Mouse (Mus musculus): ENCODE data around the gene Gm18596.
"Not testable (repeated sequence)": the region's sequence is repeated elsewhere in the genome, so short reads cannot be mapped to it uniquely, and the experiment has no call there.

Gm18596 gene

DNA sequence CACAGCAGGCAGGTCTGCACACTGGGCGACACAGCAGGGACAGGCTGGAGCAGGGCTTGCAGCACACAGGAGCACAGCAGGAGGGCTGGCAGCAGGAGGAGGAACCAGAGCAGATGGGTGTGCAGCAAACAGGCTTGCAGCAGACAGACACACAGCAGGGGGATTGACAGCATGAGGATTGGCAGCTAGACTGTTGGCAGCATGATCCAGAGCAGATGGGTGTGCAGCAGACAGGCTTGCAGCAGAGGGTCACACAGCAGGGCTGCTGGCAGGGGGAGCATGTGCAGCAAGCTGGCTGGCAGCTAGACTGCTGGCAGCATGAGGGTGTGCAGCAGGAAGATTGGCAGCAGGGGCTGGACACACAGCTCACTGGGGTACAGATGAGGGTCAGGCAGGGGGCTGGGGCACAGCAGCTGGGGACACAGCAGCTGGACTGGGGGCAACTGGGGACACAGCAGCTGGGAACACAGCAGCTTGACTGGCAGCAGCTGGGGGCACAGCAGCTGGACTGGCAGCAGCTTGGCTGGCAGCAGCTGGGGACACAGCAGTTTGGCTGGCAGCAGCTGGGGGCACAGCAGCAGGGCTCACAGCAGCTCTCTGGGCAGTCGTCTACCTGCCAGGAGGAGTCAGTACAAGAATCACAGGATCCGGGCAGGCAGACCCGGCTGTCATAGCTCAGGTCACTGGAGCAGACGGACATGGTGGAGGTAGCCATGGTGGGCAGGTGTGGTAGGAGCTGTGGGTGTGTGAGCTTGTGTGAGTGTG lies at the start of gene Gm18596:
Gm18596 (minus strand) TSS at position 715 of the 765 bp plus-strand sequence.
- DNase-seq (ENCODE audit: low spot score in 2 of 2), result not testable (repeated sequence)

DNA sequence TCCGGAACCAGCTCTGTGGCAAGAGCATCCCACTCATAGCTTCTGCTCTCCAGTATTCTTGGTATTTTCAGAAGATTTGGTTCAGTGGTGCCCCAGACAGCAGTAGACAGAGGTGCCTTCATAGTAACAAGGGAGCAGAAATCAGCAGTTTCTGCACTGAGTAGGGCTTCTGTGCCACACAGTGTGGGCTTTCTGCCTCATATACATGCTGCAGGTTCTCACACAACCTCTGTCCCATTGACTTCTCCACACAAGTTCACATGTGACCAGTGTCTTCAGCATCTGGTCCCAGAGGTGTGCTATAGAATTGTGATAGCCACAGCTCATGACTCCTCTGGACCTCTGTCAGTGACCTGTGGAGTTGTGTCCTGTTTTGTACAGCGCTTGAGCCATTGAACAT lies 46.2 kb upstream of the Gm18596 start:
- no peak for DNase-seq (ENCODE audit: low spot score in 2 of 2)

DNA sequence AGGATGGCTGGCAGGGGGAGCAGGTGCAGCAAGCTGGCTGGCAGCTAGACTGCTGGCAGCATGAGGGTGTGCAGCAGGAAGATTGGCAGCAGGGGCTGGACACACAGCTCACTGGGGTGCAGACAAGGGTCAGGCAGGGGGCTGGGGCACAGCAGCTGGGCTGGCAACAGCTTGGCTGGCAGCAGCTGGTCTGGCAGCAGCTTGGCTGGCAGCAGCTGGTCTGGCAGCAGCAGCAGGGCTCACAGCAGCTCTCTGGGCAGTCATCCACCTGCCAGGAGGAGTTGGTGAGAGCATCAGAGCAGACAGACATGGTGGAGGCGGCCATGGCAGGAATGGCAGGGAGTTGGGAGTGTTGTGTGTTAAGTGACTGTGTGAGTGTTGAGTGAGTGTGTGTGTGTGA lies 45.4 kb upstream of the Gm18596 start, which contains the start of gene Gm7137:
Gm7137 (minus strand) TSS at position 325 of the 400 bp plus-strand sequence.
- DNase-seq (ENCODE audit: low spot score in 2 of 2), result not testable (repeated sequence)

DNA sequence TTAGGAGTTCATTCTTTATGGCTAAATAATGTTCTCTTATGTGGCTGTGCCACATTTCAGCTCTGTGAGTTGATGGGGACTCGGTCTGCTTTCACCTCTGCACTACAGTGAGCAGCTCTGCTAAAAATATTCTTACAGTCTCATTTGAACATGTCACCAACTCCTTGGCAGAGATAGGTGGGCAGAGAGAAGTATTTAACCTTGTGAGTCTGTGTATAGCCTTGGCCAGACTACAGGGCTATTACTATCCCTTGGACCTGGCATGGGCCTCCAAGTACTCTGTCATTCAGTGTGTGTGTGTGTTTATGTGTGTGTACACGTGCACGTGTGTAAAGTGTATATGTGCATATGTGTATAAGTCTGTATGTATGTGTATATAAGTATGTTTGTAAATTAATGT lies 41.0 kb upstream of the Gm18596 start:
- not testable (repeated sequence) for DNase-seq (ENCODE audit: low spot score in 2 of 2)

DNA sequence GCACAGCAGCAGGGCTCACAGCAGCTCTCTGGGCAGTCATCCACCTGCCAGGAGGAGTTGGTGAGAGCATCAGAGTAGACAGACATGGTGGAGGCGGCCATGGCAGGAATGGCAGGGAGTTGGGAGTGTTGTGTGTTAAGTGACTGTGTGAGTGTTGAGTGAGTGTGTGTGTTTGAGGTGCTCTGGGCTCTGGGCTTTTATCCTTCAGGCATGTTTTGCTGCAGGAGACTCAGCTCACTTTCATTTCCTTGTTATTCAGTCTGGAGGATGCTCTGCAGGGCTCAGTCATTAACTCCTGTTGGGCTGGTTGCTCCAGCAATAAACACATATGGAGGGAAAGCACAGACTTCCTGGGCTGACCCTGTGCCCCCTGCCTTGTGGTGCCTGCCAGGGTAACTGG lies 40.0 kb upstream of the Gm18596 start, which contains the start of gene Gm3250:
Gm3250 (minus strand) TSS at position 101 of the 400 bp plus-strand sequence.
- DNase-seq (ENCODE audit: low spot score in 2 of 2), result not testable (repeated sequence)

DNA sequence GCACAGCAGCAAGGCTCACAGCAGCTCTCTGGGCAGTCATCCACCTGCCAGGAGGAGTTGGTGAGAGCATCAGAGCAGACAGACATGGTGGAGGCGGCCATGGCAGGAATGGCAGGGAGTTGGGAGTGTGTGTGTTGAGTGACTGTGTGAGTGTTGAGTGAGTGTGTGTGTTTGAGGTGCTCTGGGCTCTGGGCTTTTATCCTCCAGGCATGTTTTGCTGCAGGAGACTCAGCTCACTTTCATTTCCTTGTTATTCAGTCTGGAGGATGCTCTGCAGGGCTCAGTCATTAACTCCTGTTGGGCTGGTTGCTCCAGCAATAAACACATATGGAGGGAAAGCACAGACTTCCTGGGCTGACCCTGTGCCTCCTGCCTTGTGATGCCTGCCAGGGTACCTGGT lies 34.4 kb upstream of the Gm18596 start, which contains the start of gene Gm7138:
Gm7138 (minus strand) TSS at position 101 of the 400 bp plus-strand sequence.
- DNase-seq (ENCODE audit: low spot score in 2 of 2), result not testable (repeated sequence)

DNA sequence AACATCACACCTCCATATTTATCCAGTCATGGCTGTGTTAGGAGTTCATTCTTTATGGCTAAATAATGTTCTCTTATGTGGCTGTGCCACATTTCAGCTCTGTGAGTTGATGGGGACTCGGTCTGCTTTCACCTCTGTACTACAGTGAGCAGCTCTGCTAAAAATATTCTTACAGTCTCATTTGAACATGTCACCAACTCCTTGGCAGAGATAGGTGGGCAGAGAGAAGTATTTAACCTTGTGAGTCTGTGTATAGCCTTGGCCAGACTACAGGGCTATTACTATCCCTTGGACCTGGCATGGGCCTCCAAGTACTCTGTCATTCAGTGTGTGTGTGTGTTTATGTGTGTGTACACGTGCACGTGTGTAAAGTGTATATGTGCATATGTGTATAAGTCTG lies 29.7 kb upstream of the Gm18596 start:
- not testable (repeated sequence) for DNase-seq (ENCODE audit: low spot score in 2 of 2)

DNA sequence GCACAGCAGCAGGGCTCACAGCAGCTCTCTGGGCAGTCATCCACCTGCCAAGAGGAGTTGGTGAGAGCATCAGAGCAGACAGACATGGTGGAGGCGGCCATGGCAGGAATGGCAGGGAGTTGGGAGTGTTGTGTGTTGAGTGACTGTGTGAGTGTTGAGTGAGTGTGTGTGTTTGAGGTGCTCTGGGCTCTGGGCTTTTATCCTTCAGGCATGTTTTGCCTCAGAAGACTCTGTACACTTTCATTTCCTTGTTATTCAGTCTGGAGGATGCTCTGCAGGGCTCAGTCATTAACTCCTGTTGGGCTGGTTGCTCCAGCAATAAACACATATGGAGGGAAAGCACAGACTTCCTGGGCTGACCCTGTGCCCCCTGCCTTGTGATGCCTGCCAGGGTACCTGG lies 28.8 kb upstream of the Gm18596 start, which contains the start of gene Gm3238:
Gm3238 (minus strand) TSS at position 101 of the 400 bp plus-strand sequence.
- DNase-seq (ENCODE audit: low spot score in 2 of 2), result not testable (repeated sequence)

DNA sequence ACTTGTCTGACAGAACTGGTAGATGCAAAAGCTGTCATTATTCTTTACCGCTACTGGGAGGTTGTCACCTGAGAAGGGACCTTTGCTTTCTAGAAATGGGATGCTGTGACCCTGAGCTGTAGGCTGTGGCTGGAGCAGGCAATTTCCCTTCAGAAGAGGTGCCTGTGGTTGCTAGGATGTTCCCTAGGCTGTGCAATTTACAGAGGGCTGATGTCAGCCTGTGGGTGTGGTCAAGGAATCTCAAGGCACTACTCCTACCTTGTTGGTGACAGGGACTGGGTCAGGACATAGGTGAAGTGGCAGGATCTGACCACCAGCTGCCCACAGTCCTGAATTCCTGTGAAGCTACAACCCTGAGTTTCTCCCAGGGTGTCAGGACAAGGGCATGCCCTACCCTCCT lies 27.3 kb upstream of the Gm18596 start:
- DNase-seq (ENCODE audit: low spot score in 2 of 2), result no peak

DNA sequence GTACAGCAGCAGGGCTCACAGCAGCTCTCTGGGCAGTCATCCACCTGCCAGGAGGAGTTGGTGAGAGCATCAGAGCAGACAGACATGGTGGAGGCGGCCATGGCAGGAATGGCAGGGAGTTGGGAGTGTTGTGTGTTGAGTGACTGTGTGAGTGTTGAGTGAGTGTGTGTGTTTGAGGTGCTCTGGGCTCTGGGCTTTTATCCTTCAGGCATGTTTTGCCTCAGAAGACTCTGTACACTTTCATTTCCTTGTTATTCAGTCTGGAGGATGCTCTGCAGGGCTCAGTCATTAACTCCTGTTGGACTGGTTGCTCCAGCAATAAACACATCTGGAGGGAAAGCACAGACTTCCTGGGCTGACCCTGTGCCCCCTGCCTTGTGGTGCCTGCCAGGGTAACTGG lies 17.1 kb upstream of the Gm18596 start, which contains the start of gene Gm3233:
Gm3233 (minus strand) TSS at position 101 of the 400 bp plus-strand sequence.
- not testable (repeated sequence) for DNase-seq (ENCODE audit: low spot score in 2 of 2)

DNA sequence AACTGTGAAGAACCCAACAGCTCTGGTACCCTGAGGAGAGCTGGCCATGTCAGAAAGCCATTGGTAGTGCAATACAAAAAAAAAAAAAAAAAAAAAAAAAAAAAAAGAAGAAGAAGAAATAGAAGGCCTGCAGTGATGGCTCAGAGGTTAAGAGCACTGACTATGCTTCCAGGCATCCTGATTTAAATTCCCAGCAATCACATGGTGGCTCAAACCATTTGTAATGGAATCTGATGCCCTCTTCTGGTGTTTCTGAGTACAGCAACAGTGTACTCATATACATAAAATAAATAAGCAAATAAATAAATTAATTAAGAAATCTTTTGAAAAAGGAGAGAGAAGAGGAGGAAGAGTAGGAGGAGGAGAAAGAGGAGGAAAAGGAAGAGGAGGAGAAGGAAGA lies 11.0 kb upstream of the Gm18596 start:
- DNase-seq (ENCODE audit: low spot score in 2 of 2), result no peak

DNA sequence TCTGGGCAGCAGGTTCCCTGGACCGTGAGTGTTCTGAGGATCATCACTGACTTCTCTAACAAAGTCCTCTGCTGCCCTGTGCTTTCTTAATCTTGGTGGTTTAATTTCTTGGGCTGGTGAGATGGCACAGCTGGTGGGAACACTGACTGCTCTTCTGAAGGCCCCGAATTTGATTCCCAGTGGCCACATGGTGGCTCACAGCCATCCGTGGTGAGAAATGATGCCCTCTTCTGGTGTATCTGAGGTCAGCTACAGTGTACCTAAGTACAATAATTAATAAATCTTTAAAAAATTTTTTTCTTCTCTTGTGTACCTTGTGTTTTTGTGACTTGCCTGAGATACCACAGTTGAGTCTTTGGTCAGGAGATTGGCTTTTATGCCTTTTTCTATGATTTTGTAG lies 9.9 kb upstream of the Gm18596 start:
- not testable (repeated sequence) for DNase-seq (ENCODE audit: low spot score in 2 of 2)

DNA sequence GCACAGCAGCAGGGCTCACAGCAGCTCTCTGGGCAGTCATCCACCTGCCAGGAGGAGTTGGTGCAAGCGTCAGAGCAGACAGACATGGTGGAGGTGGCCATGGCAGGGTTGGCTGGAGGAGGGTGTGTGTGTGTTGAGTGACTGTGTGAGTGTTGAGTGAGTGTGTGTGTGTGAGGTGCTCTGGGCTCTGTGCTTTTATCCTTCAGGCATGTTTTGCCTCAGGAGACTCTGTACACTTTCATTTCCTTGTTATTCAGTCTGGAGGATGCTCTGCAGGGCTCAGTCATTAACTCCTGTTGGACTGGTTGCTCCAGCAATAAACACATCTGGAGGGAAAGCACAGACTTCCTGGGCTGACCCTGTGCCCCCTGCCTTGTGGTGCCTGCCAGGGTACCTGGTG lies 8.8 kb upstream of the Gm18596 start, which contains the start of gene Gm9736:
Gm9736 (minus strand) TSS at position 101 of the 400 bp plus-strand sequence.
- not testable (repeated sequence) for DNase-seq (ENCODE audit: low spot score in 2 of 2)

DNA sequence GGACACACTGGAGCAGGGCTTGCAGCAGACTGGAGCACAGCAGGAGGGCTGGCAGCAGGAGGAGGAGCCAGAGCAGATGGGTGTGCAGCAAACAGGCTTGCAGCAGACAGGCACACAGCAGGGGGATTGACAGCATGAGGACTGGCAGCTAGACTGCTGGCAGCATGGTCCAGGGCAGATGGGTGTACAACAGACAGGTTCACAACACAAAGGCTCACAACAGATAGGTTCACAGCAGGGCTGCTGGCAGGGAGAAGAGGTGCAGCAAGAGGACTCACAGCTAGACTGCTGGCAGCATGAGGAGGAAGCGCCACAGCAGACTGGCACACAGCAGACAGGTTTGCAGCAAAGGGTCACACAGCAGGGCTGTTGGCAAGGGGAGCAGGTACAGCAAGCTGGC lies 8.2 kb upstream of the Gm18596 start:
- DNase-seq (ENCODE audit: low spot score in 2 of 2), result not testable (repeated sequence)

DNA sequence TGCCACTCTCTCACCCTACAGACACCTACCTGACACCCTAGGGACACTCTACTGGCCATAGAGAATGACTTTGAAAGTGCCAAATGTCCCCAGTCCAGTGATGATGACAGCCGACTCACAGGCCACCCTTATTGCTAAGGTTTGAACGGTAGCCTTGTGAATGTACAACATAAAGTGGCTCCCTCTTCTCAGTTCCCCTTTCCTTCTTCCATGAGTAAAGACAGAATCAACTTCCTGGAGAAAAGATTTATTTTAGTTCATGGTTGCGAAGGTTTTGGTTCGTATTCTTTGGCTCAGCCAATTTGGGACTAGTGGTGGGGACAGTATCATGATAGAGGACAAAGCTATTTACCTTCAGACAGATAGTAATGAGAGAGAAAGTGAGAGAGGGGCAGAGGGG lies 3.5 kb downstream of the Gm18596 start:
- DNase-seq (ENCODE audit: low spot score in 2 of 2), result no peak

DNA sequence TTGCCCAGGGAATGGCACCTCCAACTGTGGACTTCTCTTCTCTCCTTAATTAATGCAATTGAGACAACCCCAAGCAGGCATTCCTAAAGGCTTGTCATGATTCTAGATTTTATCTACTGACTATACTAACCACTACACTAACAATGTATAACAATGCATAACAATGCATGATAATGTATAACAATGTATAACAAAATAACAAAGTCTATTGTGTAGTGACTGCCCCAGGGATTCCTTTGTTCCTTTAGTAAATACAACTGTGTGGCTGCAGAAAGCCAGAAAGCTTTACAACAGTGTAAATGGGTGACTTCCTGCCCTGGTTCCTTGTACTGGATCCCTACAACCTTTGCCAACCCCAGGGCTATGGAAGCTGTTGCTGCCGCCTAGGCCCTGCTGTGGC lies 6.5 kb downstream of the Gm18596 start:
- DNase-seq (ENCODE audit: low spot score in 2 of 2), result no peak

DNA sequence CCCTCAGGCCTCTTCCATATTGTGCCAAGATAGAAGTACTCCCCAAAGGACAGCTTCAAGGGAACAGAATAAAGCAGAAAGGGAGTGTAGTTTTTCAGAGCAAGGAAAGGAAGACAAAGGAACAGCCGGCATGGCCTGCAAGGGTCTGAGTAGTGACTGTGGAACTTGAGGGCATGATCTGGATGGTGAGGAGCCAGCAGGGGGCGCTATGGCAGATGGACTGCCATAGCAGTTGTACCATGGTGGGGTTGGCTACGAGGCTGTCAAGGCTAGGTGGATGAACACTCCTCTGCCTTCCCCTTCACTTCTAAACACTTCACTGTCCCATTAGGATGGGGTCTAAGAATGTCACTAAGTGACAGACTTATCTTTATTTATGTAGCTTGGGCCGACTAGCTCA lies 13.2 kb downstream of the Gm18596 start:
- no peak for DNase-seq (ENCODE audit: low spot score in 2 of 2)

DNA sequence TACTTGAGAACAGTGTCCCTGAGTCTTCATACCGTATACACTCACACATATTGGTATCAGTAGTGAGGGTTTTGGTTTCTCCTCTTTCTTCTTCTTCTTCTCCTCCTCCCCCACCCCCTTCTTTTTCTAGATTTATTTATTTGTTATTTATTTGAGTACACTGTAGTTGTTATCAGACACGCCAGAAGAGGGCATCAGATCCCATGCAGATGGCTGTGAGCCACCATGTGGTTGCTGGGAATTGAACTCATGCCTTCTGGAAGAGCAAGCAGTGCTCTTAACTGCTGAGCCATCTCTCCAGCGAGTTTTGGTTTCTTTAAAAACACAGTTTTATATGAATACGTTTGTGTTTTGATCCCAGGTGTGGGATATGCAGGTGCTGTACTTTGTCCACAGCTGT lies 14.2 kb downstream of the Gm18596 start:
- no peak for DNase-seq (ENCODE audit: low spot score in 2 of 2)

DNA sequence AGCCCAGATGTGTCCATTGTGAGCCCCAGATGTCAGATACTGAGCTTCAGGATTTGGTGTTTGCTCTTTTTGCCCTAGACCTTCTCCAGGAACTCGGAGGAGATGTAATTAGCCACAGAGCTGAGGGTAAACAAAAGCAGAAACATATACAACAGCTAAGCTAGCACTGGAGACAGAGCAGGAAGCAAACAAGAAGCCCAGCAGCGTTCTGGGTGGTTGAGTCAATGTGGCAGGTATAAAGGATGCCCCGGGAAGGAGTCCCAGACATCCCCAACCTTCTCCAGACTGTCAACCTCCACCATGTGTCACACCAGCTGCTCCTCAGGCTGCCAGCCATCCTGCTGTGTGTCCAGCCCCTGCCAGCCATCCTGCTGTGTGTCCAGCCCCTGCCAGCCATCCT lies 16.3 kb downstream of the Gm18596 start, which contains the start of gene Gm10100:
Gm10100 (plus strand) TSS at position 301 of the 400 bp plus-strand sequence.
- no peak for DNase-seq (ENCODE audit: low spot score in 2 of 2)

DNA sequence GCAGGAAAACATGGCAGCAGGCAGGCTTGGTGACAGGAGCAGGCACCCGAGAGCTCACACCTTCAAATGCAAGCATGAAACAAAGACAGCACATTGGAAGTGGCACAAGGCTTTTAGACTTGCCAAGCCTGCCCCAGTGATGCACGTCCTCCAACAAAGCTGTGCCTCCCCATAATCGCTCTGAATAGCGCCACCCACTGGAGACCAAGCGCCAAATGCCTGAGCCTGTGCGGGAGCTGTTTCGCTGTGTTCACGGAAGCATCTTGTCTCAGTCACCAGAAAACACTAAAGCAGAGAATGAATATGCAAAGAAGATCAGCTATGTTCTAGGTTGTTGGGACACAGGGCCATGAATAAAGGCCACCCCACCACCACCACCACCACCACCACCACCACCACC lies 17.6 kb downstream of the Gm18596 start:
- no peak for DNase-seq (ENCODE audit: low spot score in 2 of 2)

DNA sequence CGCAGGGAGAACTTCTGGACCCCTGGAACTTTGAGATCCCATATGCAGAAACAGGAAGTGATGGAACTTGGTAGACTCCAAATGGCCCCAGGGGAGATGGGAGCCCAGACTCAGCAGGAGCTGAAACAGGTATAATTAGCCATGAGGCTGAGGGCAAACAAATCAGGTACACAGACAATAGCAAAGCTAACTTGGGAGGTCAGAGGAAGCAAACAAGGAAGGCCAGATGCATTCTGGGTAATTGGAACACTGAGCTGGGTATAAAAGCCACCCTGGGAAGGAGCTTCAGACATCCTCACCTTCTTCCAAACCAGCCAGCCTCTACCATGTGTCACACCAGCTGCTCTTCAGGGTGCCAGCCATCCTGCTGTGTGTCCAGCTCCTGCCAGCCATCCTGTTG lies 22.1 kb downstream of the Gm18596 start, which contains the start of gene Krtap12-1:
Krtap12-1 (plus strand) TSS at position 301 of the 400 bp plus-strand sequence.
- DNase-seq (ENCODE audit: low spot score in 2 of 2), result not testable (repeated sequence)

DNA sequence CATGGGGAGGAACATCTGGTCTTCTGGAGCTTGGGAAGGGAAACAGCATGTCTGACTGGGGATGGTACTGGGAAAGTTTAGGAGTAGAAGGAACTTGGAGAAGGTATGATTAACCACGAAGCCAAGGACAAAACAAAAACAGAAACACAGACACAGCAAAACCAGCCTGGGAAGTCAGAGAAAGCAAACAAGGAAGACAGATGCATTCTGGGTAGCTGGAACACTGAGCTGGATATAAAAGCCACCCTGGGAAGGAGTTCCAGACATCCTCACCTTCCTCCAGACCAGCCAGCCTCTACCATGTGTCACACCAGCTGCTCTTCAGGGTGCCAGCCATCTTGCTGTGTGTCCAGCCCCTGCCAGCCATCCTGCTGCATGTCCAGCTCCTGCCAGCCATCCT lies 26.9 kb downstream of the Gm18596 start, which contains the start of gene Gm10142:
Gm10142 (plus strand) TSS at position 301 of the 400 bp plus-strand sequence.
- no peak for DNase-seq (ENCODE audit: low spot score in 2 of 2)

DNA sequence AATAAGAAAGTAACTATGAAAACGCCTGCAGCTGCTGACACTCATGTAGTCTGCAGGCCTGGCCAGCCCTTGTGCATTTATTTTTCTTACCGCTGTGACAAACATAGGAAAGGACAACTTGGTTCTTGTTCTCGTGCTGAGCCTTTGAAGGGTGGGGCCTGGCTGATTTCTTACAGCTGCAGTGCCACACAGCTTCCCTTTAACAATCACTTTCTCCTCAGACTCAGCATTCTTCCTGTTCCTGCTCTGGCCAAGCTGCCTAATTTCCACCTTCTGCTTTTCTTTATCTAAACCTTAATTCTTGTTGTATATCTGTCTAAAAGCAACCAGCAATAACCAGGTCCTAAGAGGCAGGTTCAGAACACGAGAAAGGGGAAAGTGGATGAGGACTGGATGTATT lies 28.7 kb downstream of the Gm18596 start:
- DNase-seq (ENCODE audit: low spot score in 2 of 2), result no peak
